Mouse (Mus musculus) heart, embryonic 11.5 days (tissue): ENCODE measurements around the gene Os9. TPM values are rescaled to one million over a fixed set of nuclear protein-coding genes. Genes with fewer than 3 reads are reported as not detected.
"Not testable (repeated sequence)": the region's sequence is repeated elsewhere in the genome, so short reads cannot be mapped to it uniquely, and the experiment has no call there.

Experiments
- ATAC-seq: fragments of 200-750 bp; cut with Nextera tagmentation; replicated peaks from 2 replicates; pipeline ENCODE4 v1.8.0; 2017; ENCODE audit warnings: moderate library complexity; ENCODE audit not compliant: insufficient number of reproducible peaks, low FRiP score, low TSS enrichment
- H3K27ac ChIP-seq: fragments of 300-500 bp; sonication (generic); 2 replicates; pipeline ENCODE4 v1.5.1; 2014; ENCODE audit warnings: mild to moderate bottlenecking, low read depth, low read length
- H3K27me3 ChIP-seq: fragments of 300-500 bp; sonication (generic); 2 replicates; pipeline ENCODE4 v1.6.1; 2014; ENCODE audit warnings: mild to moderate bottlenecking, low read length, mixed read lengths; ENCODE audit not compliant: control insufficient read depth, insufficient read depth
- H3K36me3 ChIP-seq: fragments of 300-500 bp; sonication (generic); 2 replicates; pipeline ENCODE4 v1.6.1; 2014; ENCODE audit warnings: mild to moderate bottlenecking, low read length, moderate library complexity, mixed read lengths; ENCODE audit not compliant: control insufficient read depth, insufficient read depth
- H3K4me1 ChIP-seq: fragments of 300-500 bp; sonication (generic); 2 replicates; pipeline ENCODE4 v1.6.1; 2014; ENCODE audit warnings: low read length; ENCODE audit not compliant: control insufficient read depth, insufficient read depth
- H3K4me2 ChIP-seq: fragments of 300-500 bp; sonication (generic); 2 replicates; pipeline ENCODE4 v1.6.1; 2014; ENCODE audit warnings: mild to moderate bottlenecking, moderate library complexity
- H3K4me3 ChIP-seq: fragments of 300-500 bp; sonication (generic); 2 replicates; pipeline ENCODE4 v1.5.1; 2014; ENCODE audit warnings: low read depth, low read length
- H3K9ac ChIP-seq: fragments of 300-500 bp; sonication (generic); 2 replicates; pipeline ENCODE4 v1.6.1; 2014; ENCODE audit warnings: mild to moderate bottlenecking, low read depth, low read length, moderate library complexity
- H3K9me3 ChIP-seq: fragments of 300-500 bp; sonication (generic); replicated peaks from 2 replicates; pipeline ENCODE4 v1.6.1; 2016; ENCODE audit warnings: low read length; ENCODE audit not compliant: control insufficient read depth
- WGBS: fragments of 180-500 bp; shearing (Covaris S2); extraction: QIAGEN DNeasy Blood & Tissue Kit; methylation state at CpG from one replicate; pipeline ENCODE4 v1.1.7; 2014; ENCODE audit not compliant: insufficient replicate concordance; 5-methylcytosine and 5-hydroxymethylcytosine counted together
- polyA plus RNA-seq: library from polyadenylated mRNA; unstranded; fragments of >200 nt; fragmentation: Nextera tagmentation; extraction: Ambion mirVana; gene quantifications from 2 replicates; pipeline ENCODE4 v1.2.1, GENCODE M21; 2014

Gene Os9
- polyA plus RNA-seq, 1 experiment from 2014 or later, result 21.3 TPM

DNA sequence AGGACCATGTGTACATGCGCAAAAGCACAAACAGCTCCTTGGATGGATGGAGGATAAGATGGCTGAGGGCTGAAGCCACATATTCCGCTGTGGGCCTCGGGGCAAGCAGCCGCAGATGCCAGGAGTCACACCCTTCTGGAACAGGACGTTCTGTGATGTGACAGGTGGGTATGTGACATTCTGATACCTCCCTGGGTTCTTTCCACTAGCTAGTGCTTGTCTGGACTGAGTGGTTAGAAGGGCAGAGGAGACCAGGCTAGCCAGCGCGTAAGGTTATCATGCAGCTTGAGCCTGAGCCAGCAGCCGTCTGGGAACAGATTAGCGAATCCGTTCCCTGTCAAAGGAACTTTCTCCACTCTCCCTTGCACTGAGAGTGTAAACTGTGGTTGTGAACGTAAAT, 20.0 kb upstream of the Os9 start:
- WGBS, result 75% methylated on average over 11 of the region's 11 CpGs
- no peak overlapping the region for H3K4me2 ChIP-seq
- no peak overlapping the region for H3K27ac ChIP-seq
- no peaks in the 10 kb centered on the region for H3K36me3 ChIP-seq
- no peak overlapping the region for H3K9ac ChIP-seq
- H3K4me1 ChIP-seq, result no peaks in the 10 kb centered on the region
- H3K4me3 ChIP-seq, result no peak overlapping the region
- no peaks in the 10 kb centered on the region for H3K27me3 ChIP-seq
- ATAC-seq, result no peak
- no peaks in the 10 kb centered on the region for H3K9me3 ChIP-seq

DNA sequence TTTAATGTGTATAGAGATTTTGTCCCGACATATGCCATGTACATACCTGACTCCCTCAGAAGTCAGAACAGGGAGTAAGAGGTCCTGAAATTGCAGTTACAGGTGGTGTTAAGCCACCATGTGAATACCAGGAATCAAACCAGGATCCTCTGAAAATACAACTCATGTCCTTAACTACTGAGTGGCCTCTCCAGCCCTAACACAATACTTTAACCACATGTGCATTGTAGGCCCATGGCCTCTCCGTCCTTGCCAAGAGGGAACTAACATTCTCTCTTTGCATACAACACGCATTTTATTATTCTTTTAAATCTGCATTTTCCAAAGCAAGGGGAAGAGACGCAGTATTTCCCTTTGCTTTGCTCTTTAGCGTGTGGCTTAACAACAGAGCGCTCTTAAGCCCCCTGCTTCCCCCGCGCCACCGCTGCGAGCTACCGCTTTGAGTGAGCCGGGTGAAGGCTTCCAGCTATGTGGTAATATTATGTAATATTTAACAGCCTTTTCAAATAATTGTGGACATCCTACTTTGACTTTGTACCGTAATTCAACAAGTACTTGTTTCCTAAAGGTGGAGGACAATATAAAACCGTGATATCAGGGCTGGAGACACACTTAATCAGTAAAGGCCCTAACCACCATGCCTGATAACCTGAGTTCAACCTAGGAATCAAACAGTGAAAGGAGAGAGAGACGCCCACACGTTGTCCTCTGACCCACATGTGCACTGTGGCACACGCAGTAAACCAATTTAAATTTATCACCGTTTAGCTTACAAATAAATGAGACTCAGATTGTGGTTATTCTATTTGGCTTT, 17.6 kb upstream of the Os9 start:
- no peaks in the 10 kb centered on the region for H3K27me3 ChIP-seq
- ATAC-seq, result no peak
- H3K4me2 ChIP-seq, result no peak overlapping the region
- H3K27ac ChIP-seq, result no peak overlapping the region
- H3K4me1 ChIP-seq, result no peaks in the 10 kb centered on the region
- no peaks in the 10 kb centered on the region for H3K36me3 ChIP-seq
- H3K9me3 ChIP-seq, result no peaks in the 10 kb centered on the region
- 85% methylated on average over 18 of the region's 18 CpGs for WGBS
- no peak overlapping the region for H3K9ac ChIP-seq
- H3K4me3 ChIP-seq, result no peak overlapping the region

DNA sequence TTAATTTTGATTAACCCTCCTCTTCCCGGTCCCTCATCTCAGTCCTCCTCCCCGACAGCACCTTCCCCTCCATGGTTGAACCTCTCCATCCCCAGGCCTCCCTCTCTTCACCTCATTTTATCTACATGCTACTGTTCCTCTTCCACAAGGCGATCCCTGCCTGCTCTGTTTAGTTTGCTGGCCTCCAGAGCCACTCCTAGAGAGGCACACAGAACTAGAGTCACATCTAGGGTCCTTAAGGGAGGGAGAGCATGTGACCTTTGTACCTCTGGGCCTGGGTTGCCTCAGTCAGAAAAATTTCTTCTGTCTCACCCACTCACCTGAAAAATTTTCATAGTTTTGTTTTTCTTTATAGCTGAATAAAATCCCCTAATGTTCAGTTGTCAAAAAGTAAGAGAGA, 17.0 kb upstream of the Os9 start:
- Histone ChIP-seq H3K27ac (no peak overlapping the region), H3K4me3 (no peak overlapping the region), H3K4me2 (no peak overlapping the region), H3K36me3 (no peaks in the 10 kb centered on the region), H3K9me3 (no peaks in the 10 kb centered on the region), H3K9ac (no peak overlapping the region), H3K27me3 (no peaks in the 10 kb centered on the region), H3K4me1 (no peaks in the 10 kb centered on the region)
- no peak for ATAC-seq
- 79% methylated on average over 3 of the region's 3 CpGs for WGBS

DNA sequence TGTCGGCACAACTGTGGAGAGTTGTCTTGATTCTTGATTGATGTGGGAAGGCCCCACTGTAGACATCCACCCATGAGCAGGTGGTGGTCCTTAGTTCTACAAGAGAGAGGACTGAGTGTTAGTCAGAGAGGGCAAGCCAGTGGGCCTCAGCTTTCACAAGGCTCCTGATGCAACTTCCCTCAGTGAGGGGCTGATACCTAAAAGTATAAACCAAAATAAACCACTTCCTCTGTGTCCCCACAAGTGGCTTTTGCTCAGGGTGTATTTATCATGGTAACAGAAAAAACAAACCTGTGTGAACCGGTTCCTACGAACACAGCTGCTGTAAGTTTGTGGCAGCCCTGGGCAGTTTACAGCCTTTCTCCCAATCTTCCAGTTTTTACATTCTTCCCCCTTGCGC, 15.6 kb upstream of the Os9 start:
- H3K27ac ChIP-seq, result no peak overlapping the region
- 78% methylated on average over 4 of the region's 4 CpGs for WGBS
- ATAC-seq, result no peak

DNA sequence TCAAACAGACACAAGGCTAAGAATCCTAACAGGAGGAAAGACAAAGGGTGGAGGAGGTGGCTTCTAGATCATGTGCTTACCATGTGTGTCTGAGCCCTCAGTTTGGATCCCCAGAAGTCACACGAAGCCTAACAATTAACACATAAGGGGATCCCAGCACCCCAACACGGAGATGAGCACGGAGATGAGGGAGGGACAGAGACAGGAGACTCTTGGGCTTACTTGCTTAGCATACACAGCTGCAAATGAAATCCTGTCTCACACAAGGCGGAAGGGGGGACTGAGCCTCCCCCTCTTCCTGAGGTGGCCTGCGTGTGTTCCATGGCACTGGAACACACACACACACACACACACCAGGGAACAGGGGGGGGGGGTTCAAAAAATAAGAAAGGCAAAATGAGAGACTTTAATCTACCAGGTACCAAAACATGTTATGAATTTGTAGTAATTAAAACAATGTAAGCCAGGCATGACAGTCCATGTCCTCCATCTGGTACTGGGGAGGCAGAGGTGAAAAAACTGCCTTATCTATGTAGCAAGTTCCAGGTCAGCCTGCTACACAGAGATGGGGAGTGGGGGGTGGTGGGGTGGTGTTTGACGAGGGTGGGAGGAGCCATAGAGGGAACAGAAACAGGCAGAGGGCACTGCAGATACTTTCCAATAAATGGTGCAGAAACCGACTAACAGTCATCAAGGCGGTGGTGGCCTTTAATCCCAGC, 14.3 kb upstream of the Os9 start:
- Histone ChIP-seq H3K4me2 (no peak overlapping the region), H3K9ac (no peak overlapping the region), H3K27ac (no peak overlapping the region), H3K9me3 (no peaks in the 10 kb centered on the region), H3K27me3 (no peaks in the 10 kb centered on the region), H3K4me3 (no peak overlapping the region), H3K36me3 (no peaks in the 10 kb centered on the region), H3K4me1 (no peaks in the 10 kb centered on the region)
- ATAC-seq, result no peak
- WGBS, result 35% methylated on average over 8 of the region's 8 CpGs

More for the DNA sequence above, 15.6 kb upstream of the Os9 start:
- H3K4me2 ChIP-seq, result no peak overlapping the region
- no peak overlapping the region for H3K4me3 ChIP-seq
- no peak overlapping the region for H3K9ac ChIP-seq
- no peaks in the 10 kb centered on the region for H3K9me3 ChIP-seq
- no peaks in the 10 kb centered on the region for H3K36me3 ChIP-seq
- no peaks in the 10 kb centered on the region for H3K27me3 ChIP-seq
- H3K4me1 ChIP-seq, result no peaks in the 10 kb centered on the region

DNA sequence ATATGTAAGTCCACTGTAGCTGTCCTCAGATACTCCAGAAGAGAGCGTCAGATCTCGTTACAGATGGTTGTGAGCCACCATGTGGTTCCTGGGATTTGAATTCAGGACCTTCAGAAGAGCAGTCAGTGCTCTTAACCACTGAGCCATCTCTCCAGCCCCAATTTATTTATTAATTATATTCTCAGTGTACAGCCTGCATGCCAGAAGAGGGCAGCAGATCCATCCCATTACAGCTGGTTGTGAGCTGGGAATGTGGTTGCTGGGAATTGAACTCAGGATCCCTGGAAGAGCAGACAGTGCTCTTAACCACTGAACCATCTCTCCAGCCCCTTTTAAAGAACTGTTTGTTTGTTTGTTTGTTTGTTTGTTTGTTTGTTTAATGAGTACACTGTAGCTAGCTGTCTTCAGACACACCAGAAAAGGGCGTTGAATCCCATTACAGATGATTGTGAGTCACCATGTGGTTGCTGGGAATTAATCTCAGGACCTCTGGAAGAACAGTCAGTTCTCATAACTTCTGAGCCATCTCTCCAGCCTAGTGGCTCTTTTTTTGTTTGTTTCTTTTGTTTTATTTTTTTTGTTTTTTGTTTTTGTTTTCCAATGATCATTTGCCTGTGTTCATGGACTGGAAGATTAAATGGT, 13.6 kb upstream of the Os9 start:
- H3K27ac ChIP-seq, ATAC-seq, H3K4me1 ChIP-seq, H3K9ac ChIP-seq, H3K36me3 ChIP-seq, H3K9me3 ChIP-seq, H3K4me3 ChIP-seq, H3K27me3 ChIP-seq, H3K4me2 ChIP-seq: not testable (repeated sequence)
- WGBS, result 82% methylated on average over 3 of the region's 3 CpGs

DNA sequence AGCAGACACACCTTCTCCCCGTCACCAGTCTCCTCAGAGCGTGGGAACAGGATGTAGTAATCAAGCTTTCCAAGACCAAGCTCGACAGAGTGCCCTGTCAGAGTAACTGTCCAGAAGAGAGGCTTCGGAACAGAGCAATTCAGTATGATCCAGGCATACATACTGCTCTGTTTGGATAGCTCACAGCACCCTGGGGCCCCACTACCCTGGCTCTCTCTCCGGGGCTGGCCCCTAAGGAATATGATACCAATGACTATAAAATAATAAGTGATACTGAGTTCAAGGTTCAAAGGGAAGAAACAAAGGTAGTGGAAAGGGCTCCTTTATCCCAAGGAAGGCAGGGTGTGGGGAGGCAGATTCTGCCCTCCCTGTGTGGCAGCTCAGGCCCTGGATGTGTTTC, 11.5 kb upstream of the Os9 start:
- H3K4me3 ChIP-seq, result no peak overlapping the region
- H3K27me3 ChIP-seq, result no peaks in the 10 kb centered on the region
- H3K36me3 ChIP-seq, result no peaks in the 10 kb centered on the region
- H3K27ac ChIP-seq, result no peak overlapping the region
- H3K9ac ChIP-seq, result no peak overlapping the region
- WGBS, result 54% methylated on average over 5 of the region's 5 CpGs
- no peak for ATAC-seq
- H3K9me3 ChIP-seq, result no peaks in the 10 kb centered on the region
- H3K4me1 ChIP-seq, result no peaks in the 10 kb centered on the region
- no peak overlapping the region for H3K4me2 ChIP-seq

DNA sequence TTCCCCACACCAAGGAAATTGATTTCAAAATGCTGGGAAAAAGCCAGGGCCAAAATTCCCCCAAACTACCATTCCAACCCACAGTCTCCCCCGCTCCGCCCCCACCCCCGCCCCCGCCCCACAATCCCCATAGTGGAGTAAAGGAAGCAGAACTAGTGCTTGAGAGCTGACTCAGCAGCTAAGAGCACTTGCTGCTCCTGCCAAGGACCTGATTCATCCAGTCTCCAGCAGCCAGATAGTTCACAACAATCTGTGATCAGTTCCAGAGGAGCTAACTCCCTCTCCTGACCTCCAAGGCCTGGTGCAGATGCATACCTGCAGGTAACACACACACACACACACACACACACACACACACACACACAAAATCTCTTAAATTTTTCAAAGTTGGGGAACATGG, 8.5 kb upstream of the Os9 start:
- no peak for ATAC-seq
- H3K4me2 ChIP-seq, result no peak overlapping the region
- H3K27me3 ChIP-seq, result no peaks in the 10 kb centered on the region
- H3K36me3 ChIP-seq, result no peaks in the 10 kb centered on the region
- no peak overlapping the region for H3K4me3 ChIP-seq
- 63% methylated on average over 4 of the region's 4 CpGs for WGBS
- no peak overlapping the region for H3K9ac ChIP-seq
- no peaks in the 10 kb centered on the region for H3K4me1 ChIP-seq
- H3K9me3 ChIP-seq, result no peaks in the 10 kb centered on the region
- H3K27ac ChIP-seq, result no peak overlapping the region
